Mouse (Mus musculus): ENCODE measurements at regions not wholly inside any gene's neighbourhood (a gene's known extent, or its start where the extent isn't known, plus 50 kb on each side); places are given as distances from the start of the nearest gene placed in this dataset.

DNA sequence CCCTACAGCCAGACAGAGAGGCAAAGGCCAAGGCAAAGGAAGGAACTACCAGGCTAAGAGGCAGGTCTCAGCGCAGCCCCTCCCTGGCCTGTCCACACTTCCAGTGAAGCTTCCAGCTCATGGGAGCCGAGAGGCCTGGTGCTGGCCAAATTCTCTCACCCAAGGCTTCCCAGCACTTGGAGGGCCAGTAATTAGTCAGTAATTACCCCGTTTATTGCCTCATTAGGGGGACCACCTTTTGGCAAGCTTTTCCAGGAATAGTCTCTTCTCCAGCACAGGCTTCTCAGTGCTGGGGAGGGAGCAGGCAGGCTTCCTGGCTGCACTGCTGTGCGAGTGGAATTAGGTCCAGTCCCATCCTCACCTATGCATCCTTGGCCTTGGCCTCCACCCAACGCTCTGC, 252.8 kb upstream of the Nxpe4 start:
- intact Hi-C loops (cut with DNase I): no loop called here
- Histone ChIP-seq H3K27ac (no peak overlapping the region), H3K4me3 (no peak overlapping the region)
- no peak for TF ChIP-seq CTCF (IDR thresholded peaks at IDR 0.05)
- no peak for DNase-seq (ENCODE audit: extremely low spot score in 1 of 2, low spot score in 2 of 2)

DNA sequence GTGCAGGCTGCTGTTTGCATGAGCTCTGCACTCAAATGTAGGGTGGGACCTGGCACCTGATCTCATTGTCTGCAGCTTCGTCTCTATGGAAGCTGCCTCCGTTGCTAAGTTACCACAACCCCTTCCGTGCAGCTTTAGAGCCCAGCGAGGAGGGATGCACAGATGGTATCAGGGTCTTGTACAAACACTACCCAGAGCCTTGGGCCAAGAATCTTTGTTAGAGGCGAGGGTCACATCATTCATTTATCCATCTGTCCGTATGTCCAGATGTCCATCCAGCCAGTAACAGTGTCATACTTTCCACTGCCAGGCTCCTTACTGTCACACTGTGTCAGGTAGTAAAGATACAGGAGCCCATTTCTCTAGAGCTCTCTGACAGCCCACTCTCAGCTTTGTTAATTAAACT, 251.3 kb upstream of the Nxpe4 start:
- no peak for TF ChIP-seq CTCF (IDR thresholded peaks at IDR 0.05)
- DNase-seq (ENCODE audit: extremely low spot score in 1 of 2, low spot score in 2 of 2): peak; percentile 19 to 46
- intact Hi-C loops (cut with DNase I): no loop called here
- no peak overlapping the region for H3K27ac ChIP-seq
- H3K4me3 ChIP-seq: no peak overlapping the region

DNA sequence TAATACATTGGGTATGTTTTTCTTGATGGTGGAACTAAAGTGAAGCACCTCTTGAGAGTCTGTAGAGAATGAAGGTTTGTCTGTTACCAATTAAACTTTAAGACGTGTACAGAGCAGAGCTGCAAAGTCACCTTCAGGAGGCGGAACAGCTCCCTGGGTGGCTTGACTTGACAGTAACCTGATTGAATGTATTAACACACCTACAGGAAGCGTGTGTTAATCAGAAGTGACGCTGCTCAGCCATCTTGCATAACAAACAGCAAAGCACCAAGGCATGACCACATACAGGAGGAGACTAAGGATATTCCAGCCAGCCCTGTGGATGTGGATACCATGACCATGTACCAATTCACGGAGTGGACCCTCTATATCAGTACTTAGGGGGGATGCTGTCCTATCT, 249.0 kb upstream of the Nxpe4 start:
- no peak overlapping the region for H3K4me3 ChIP-seq
- intact Hi-C loops (cut with DNase I): no loop called here
- DNase-seq (ENCODE audit: extremely low spot score in 1 of 2, low spot score in 2 of 2): no peak
- H3K27ac ChIP-seq: no peak overlapping the region
- TF ChIP-seq CTCF (IDR thresholded peaks at IDR 0.05): no peak

DNA sequence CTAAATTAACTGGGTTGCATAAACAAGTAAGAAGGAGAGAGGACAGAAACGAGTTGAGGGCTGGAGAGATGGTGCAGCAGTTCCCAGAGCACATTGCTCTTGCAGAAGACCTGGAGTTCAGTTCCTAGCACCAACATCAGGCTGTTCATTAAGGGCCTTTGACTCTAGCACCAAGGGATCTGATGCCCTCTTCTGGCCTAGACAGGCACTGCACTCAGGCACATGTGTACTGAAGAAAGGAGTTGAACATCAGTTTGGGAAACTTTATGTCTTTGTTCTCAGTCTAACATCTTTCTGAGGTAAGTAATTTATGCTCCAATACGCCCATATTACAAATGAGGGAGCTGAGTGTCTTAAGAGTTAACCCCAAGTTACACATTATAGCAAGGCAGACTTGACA, 226.5 kb upstream of the Nxpe4 start:
- Histone ChIP-seq H3K27ac (no peak overlapping the region), H3K4me3 (no peak overlapping the region)
- intact Hi-C loops (cut with DNase I): no loop called here
- no peak for DNase-seq (ENCODE audit: extremely low spot score in 1 of 2, low spot score in 2 of 2)
- TF ChIP-seq CTCF (IDR thresholded peaks at IDR 0.05): peak; percentile 46

DNA sequence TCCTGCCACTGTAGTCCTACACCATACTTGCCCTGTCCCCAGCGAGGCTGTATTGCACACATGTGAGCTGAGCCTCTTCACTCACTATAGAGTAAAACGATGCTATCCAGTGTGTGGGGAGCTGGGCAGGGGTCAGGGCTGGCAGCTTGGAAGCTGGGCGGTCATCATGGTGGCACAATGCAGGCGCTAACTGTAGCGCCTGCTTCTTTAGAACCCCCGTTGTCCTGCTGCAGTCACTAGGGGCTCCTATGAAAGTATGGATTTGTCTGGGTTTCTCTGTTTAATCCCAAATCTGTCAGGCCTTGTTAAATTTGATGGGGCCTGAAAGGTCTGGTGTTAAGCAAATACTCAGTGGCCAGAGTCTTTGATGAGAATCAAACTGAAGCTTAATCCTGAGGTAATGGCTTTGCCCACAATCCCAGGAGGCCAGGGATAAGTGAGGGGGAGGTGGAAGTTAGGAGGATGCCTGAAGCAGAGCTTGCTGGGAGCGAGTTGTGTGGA, 225.8 kb upstream of the Nxpe4 start:
- no peak for TF ChIP-seq CTCF (IDR thresholded peaks at IDR 0.05)
- no peak overlapping the region for H3K4me3 ChIP-seq
- no peak overlapping the region for H3K27ac ChIP-seq
- DNase-seq (ENCODE audit: extremely low spot score in 1 of 2, low spot score in 2 of 2): no peak
- intact Hi-C loops (cut with DNase I): no loop called here

DNA sequence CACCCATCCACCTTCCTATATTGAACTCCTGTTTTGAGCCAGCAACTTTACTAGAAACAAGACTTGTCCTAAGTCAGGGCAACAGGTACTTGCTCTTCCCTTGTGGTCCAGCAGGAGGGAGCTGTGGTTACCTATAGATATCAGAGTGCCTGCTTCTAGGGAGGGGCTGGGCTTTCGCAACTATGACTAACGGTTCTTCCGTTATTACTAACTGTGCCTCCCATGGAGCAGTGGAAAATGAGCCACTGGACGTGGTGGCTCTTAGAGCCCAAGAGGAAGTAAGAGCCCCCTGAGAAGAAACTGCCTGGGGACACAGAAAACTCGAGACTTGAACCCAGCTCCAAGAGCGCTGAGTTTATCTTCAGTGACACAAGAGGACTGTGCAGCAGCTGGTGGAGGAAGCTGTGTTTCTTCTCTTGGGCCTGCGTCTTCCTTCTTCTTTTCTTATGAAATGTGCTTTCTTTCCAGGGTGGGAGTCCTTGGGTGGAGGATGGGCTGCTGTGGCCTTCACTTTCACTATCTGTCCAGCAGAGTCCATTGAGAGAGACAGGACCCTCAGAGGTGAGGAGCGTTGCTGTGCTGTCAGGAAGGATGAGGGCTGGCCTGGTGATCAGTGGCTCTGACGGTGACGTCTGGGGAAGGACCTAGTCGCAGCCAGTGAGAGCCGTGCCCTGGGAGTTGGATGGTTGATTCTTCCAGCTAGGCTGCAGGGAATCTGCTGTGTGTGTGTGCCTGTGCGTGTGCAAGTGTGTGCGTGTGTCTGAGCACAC, 222.7 kb upstream of the Nxpe4 start:
- TF ChIP-seq CTCF (IDR thresholded peaks at IDR 0.05): no peak
- no peak for DNase-seq (ENCODE audit: extremely low spot score in 1 of 2, low spot score in 2 of 2)
- intact Hi-C loops (cut with DNase I): no loop called here
- H3K27ac ChIP-seq: no peak overlapping the region
- no peak overlapping the region for H3K4me3 ChIP-seq

DNA sequence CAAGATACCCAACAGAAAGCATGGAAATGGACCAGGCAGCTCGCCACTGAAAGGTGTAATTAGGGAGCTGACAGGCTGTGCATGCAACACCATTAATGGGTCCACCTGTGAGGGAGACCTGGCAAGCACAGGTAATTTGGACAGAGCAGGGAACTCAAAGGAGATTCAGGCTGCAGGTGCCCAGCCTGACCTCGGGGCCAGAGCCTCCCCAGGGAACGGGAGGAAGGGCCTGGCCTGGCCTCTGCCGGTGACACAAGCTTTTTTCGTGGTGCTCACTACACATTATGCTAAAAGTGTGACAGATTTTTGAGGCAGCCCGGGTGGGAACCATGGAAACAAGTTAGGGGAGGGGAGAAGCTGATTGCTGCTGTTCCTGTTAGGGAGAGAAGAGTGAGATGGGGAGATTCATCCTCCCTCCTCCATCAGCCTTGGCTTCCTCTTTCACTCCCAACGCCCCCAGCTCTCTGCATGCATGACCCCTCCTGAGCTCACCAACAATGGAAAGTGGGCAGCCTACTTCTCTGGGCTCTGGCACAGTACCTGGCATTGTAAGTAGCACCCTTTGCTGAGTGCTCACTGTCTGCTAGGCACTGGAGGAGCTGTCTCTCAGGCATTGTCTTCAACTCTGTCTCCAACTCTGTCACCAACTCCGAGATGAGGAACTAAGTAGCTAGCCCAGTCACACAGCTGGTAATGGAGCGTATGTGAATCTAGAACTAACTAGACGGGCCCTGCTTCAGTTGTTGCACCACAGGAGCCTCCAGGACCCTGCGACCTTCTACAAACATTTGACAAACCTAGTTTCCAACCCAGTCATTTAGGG, 218.9 kb upstream of the Nxpe4 start:
- no peak for TF ChIP-seq CTCF (IDR thresholded peaks at IDR 0.05)
- intact Hi-C loops (cut with DNase I): no loop called here
- DNase-seq (ENCODE audit: extremely low spot score in 1 of 2, low spot score in 2 of 2): peak in 1 of 2 experiments; percentile 32
- Histone ChIP-seq H3K4me3 (no peak overlapping the region), H3K27ac (peak overlapping the region; percentile 16; the same call in 1 of the 2 replicates)

DNA sequence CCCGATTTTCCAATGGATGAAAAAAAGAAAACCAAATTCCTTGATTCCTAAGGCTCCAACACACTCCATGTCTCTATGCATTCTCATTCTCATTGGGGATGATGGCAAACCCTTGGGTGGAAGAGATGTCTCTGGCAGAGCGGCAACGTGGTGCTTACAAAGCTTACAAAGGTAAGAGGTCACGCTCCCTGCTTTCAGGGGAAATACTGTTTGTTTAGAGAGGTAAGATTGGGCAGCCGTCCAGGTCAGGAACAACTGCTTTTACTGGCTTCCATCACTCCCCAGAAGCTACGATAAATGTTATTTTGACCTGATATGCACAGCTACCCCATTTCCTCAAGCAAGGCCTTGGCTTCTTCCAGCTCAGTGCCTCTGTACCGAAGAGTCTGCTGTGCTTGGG, 215.6 kb upstream of the Nxpe4 start:
- DNase-seq (ENCODE audit: extremely low spot score in 1 of 2, low spot score in 2 of 2): no peak
- Histone ChIP-seq H3K27ac (no peak overlapping the region), H3K4me3 (no peak overlapping the region)
- TF ChIP-seq CTCF (IDR thresholded peaks at IDR 0.05): no peak
- intact Hi-C loops (cut with DNase I): no loop called here

DNA sequence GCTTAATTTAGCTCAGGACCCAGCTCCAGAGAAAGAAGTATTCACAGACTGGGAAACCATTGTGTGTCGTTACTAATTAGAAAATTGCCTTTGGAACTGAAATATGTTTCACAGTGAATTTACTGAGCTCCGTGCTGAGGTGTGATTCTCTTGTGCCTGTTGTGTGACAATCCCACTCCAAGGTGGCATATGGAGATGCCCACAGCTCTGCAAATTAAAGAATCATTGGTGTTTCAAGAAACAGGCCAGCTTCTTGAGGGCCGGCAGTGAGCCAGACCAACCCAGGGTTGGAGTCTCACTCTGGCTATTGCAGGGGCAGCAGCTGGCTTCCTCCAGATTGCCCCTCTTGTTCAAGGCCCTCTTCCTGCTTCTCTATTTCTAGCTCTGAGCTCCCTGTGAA, 203.9 kb upstream of the Nxpe4 start:
- TF ChIP-seq CTCF (IDR thresholded peaks at IDR 0.05): no peak
- peak overlapping the region; percentile 44; the same call in 1 of the 2 replicates for H3K27ac ChIP-seq
- peak in 1 of 2 experiments; percentile 52 for DNase-seq (ENCODE audit: extremely low spot score in 1 of 2, low spot score in 2 of 2)
- no peak overlapping the region for H3K4me3 ChIP-seq
- intact Hi-C loops (cut with DNase I): loop anchor here (2.0 to 5.0 kb wide), 3 partner anchors 69 to 115 kb away; no protein-coding TSS in a partner anchor

DNA sequence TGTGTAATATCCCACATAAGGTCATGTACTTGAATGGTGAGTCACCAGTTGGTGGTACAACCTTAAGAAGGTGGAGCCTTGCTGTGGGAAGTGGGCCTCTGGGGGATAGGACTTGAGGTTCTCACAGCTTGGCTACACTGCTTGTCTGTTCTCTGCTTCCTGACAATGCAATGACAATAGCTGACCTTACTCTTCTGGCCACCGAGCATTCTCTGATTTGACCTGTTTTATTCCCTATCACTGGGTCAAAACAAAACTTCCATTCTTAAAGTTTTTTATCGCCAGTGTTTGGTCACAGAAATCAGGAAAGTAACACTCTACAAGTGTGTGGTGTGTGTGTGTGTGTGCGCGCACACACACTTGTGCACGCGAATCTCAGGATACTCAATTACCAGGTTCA, 203.0 kb upstream of the Nxpe4 start:
- Histone ChIP-seq H3K4me3 (no peak overlapping the region), H3K27ac (no peak overlapping the region)
- no peak for TF ChIP-seq CTCF (IDR thresholded peaks at IDR 0.05)
- intact Hi-C loops (cut with DNase I): loop anchor here (2.0 to 5.0 kb wide), 3 partner anchors 68 to 114 kb away; no protein-coding TSS in a partner anchor
- no peak for DNase-seq (ENCODE audit: extremely low spot score in 1 of 2, low spot score in 2 of 2)

DNA sequence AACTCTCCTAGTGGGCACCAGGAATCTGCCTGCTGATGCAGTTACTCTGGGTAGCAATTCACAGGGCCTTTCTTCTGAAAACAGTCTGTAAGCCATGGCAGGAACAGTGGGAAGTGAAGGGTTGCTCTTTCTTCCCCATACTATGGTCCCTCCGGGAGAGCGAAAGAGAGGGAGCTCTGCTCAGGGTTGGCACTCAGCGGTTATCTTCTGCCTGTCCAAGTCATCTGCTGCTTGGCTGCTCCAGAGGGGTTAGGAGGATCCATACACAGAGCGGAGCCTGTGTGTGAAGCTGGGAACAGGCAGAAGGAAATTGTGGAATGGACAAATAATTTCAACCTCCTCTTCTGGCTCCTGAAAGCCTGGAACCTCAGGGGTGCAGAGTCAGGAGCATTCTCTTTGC, 200.6 kb upstream of the Nxpe4 start:
- intact Hi-C loops (cut with DNase I): no loop called here
- H3K27ac ChIP-seq: no peak overlapping the region
- TF ChIP-seq CTCF (IDR thresholded peaks at IDR 0.05): no peak
- DNase-seq (ENCODE audit: extremely low spot score in 1 of 2, low spot score in 2 of 2): no peak
- H3K4me3 ChIP-seq: no peak overlapping the region

DNA sequence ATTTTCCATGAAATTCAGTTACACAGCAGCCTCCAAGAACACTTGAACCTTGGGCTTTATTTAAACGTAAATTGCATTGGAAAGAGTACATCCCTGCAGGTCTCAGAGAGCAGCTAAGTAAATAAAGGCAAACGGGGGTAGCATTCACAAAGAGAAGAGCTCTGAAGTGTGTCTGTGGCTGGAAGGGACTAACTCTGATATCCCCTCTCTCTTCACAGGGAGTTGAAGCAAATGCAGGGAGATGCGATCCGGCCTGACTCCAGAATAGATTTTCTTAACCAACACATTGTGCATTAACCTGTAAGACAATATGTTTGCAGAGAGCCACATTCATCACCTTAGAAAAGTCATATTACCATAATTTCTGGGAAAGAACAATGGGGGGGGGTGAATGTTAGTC, 199.7 kb upstream of the Nxpe4 start:
- H3K27ac ChIP-seq: no peak overlapping the region
- no peak for TF ChIP-seq CTCF (IDR thresholded peaks at IDR 0.05)
- intact Hi-C loops (cut with DNase I): no loop called here
- no peak overlapping the region for H3K4me3 ChIP-seq
- no peak for DNase-seq (ENCODE audit: extremely low spot score in 1 of 2, low spot score in 2 of 2)

All from left cerebral cortex, adult 2 months (tissue).